Mouse (Mus musculus) liver, embryonic 13.5 days (tissue): Measurements from ENCODE around the gene Chfr. TPM values are rescaled to one million over a fixed set of nuclear protein-coding genes. Genes with fewer than 3 reads are reported as not detected.
A peak's percentile ranks its signal among the peaks of the same experiment; 100 is the strongest.

Source experiments
- ATAC-seq: fragments of 200-750 bp; cut with Nextera tagmentation; 2 replicates; pipeline ENCODE4 v1.8.0; 2017; ENCODE audit warnings: low read depth, mild to moderate bottlenecking, moderate number of reproducible peaks, moderate library complexity
- DNase-seq: peaks from one replicate; pipeline ENCODE4 v3.0.0; 2022
- H3K27ac ChIP-seq: fragments of 300-500 bp; sonication (generic); 2 replicates; pipeline ENCODE4 v1.5.1; 2015; ENCODE audit warnings: moderate library complexity, mild to moderate bottlenecking, inconsistent platforms
- H3K27me3 ChIP-seq: fragments of 300-500 bp; sonication (generic); 2 replicates; pipeline ENCODE4 v1.6.1; 2015; ENCODE audit warnings: mild to moderate bottlenecking, inconsistent platforms
- H3K36me3 ChIP-seq: fragments of 300-500 bp; sonication (generic); 2 replicates; pipeline ENCODE4 v1.6.1; 2015; ENCODE audit warnings: mild to moderate bottlenecking, inconsistent platforms
- H3K4me1 ChIP-seq: fragments of 300-500 bp; sonication (generic); replicated peaks from 2 replicates; pipeline ENCODE4 v1.6.1; 2015; ENCODE audit warnings: inconsistent platforms
- H3K4me2 ChIP-seq: fragments of 300-500 bp; sonication (generic); 2 replicates; pipeline ENCODE4 v1.6.1; 2015; ENCODE audit warnings: inconsistent platforms, mild to moderate bottlenecking, moderate library complexity
- H3K4me3 ChIP-seq: fragments of 300-500 bp; sonication (generic); replicated peaks from 2 replicates; pipeline ENCODE4 v1.5.1; 2015; ENCODE audit warnings: mild to moderate bottlenecking, inconsistent platforms
- H3K9ac ChIP-seq: fragments of 300-500 bp; sonication (generic); 2 replicates; pipeline ENCODE4 v1.6.1; 2015; ENCODE audit warnings: mild to moderate bottlenecking, inconsistent platforms
- H3K9me3 ChIP-seq: fragments of 300-500 bp; sonication (generic); replicated peaks from 2 replicates; pipeline ENCODE4 v1.6.1; 2016; ENCODE audit warnings: inconsistent platforms
- WGBS: fragments of 180-500 bp; shearing (Covaris S2); methylation state at CpG from one replicate; pipeline ENCODE4 v1.1.7; 2015; ENCODE audit not compliant: insufficient replicate concordance; 5-methylcytosine and 5-hydroxymethylcytosine counted together
- polyA plus RNA-seq: library from polyadenylated mRNA; unstranded; fragments of >200 nt; fragmentation: Nextera tagmentation; extraction: Ambion mirVana; gene quantifications from 2 replicates; pipeline ENCODE4 v1.2.1, GENCODE M21; 2015

Chfr gene
- polyA plus RNA-seq, result 22.2 and 26.1 TPM in 2 replicates

- Histone ChIP-seq H3K9me3 (0 out of 2 replicates have a peak, but pooled peaks cover 6% of the 10 kb centered on the region), H3K27ac (peak within 1 kb of the TSS; percentile 90), H3K4me3 (peak within 1 kb of the TSS; percentile 90), H3K9ac (peak within 1 kb of the TSS; percentile 91), H3K4me2 (peak within 1 kb of the TSS; percentile 80), H3K4me1 (peaks cover 32% of the 10 kb centered on the region), H3K36me3 (peaks cover 16% of the 10 kb centered on the region), H3K27me3 (no peaks in the 10 kb centered on the region)
- WGBS, result 3% methylated on average over 46 of the region's 46 CpGs
- DNase-seq, result peak; percentile 99
- peak; percentile 99 for ATAC-seq
These were observed at the start of gene Chfr for GRCm38 (mm10) chr5:110135293-110136086. Gene Chfr, plus strand, starts transcription at chr5:110135842.

- H3K9ac ChIP-seq, result no peak overlapping the region
- H3K9me3 ChIP-seq, result no peaks in the 10 kb centered on the region
- H3K36me3 ChIP-seq, result no peaks in the 10 kb centered on the region
- ATAC-seq (peak; percentile 80), DNase-seq (no peak)
- H3K27me3 ChIP-seq, result no peaks in the 10 kb centered on the region
- H3K27ac ChIP-seq, result no peak overlapping the region
- peak overlapping the region; percentile 33 for H3K4me2 ChIP-seq
- 45% methylated on average over 14 of the region's 14 CpGs for WGBS
- H3K4me1 ChIP-seq, result no peaks in the 10 kb centered on the region
- 0 out of 2 replicates have a peak overlapping the region, but pooled peaks have one; percentile 14 for H3K4me3 ChIP-seq
These were observed 49.3 kb upstream of the Chfr start for GRCm38 (mm10) chr5:110086161-110086866.

GRCm38 (mm10) chr5:110091546-110091945 lies 44.1 kb upstream of the Chfr start:
- Histone ChIP-seq H3K4me1 (peaks cover 22% of the 10 kb centered on the region), H3K27ac (no peak overlapping the region), H3K36me3 (no peaks in the 10 kb centered on the region), H3K9me3 (no peaks in the 10 kb centered on the region), H3K4me2 (no peak overlapping the region), H3K4me3 (no peak overlapping the region), H3K27me3 (no peaks in the 10 kb centered on the region), H3K9ac (no peak overlapping the region)
- 61% methylated on average over 2 of the region's 2 CpGs for WGBS
- ATAC-seq (no peak), DNase-seq (no peak)

DNA sequence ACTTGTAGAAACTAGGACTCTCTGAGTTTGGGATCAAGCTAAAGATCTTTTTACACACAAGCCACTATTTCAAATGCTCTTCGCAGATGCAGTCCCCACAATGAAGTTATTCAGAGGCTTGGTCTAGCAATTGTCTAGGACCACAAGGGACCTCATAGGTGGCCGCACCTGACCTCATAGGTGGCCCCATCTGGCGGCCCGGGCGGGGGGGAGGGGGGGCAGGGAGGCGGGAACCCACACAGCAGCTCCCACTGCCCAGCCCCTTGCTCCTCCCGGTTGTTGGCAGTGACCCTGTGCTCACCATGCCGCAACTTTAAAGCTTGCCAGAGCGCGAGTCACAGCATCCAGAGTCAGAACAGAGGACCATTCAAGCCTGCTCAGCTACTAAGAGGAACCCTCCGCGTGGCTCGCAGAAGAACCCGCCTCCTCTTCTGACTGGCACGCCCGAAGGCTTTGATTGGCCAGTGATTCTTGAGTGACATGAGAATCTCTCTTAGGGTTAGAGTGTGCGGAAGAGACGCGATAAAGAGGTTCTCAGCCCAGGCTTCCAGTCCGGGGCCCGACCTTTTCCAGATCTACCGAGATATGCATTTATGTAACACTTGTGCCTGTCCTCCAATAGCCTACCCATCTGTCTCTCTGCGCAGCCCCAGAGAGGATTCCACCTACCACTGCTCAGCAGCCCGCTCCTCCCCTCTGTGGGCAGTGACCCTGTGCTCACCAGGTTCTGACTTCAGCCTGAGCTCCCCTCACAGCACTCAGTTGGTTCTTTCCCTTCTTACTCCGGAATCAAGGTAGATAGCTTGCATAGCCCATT lies 41.4 kb upstream of the Chfr start, which contains the start of gene Gm35315:
Gene Gm35315, minus strand, starts transcription at position 391 of the 817 bp plus-strand sequence.
- Histone ChIP-seq H3K9me3 (no peaks in the 10 kb centered on the region), H3K4me3 (peak within 1 kb of the TSS; percentile 60), H3K27me3 (peaks cover 5% of the 10 kb centered on the region; the same call in 1 of the 2 replicates), H3K9ac (peak within 1 kb of the TSS; percentile 70), H3K4me1 (peaks cover 22% of the 10 kb centered on the region), H3K4me2 (peak within 1 kb of the TSS; percentile 80), H3K36me3 (no peaks in the 10 kb centered on the region), H3K27ac (peak within 1 kb of the TSS; percentile 81)
- DNase-seq (peak; percentile 88), ATAC-seq (peak; percentile 97)
- WGBS, result 3% methylated on average over 25 of the region's 25 CpGs

DNA sequence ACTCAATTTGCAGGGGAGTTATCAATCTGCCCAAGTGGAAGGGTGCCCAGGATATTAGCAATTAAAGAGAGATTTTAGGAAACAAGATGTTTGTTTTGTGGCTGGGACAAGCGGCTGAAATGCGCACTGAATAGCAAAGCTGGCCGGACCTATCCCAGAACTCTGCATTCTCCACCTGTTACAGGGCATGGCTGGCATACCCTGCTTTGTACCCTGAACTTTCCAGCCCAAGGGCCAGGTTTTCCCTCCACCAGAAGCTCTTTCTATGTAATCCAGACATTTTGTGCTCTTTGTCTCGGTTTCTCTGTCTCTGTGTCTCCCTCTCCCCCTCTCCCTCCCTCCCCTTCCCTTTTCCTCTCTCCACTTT lies 40.8 kb upstream of the Chfr start:
- ATAC-seq (peak; percentile 35), DNase-seq (no peak)
- Histone ChIP-seq H3K4me2 (peak overlapping the region; percentile 80), H3K9ac (peak overlapping the region; percentile 70), H3K36me3 (no peaks in the 10 kb centered on the region), H3K4me3 (peak overlapping the region; percentile 60), H3K27ac (peak overlapping the region; percentile 81), H3K9me3 (no peaks in the 10 kb centered on the region), H3K4me1 (peaks cover 22% of the 10 kb centered on the region), H3K27me3 (peaks cover 6% of the 10 kb centered on the region; the same call in 1 of the 2 replicates)
- WGBS, result 3% methylated on average over 4 of the region's 4 CpGs

DNA sequence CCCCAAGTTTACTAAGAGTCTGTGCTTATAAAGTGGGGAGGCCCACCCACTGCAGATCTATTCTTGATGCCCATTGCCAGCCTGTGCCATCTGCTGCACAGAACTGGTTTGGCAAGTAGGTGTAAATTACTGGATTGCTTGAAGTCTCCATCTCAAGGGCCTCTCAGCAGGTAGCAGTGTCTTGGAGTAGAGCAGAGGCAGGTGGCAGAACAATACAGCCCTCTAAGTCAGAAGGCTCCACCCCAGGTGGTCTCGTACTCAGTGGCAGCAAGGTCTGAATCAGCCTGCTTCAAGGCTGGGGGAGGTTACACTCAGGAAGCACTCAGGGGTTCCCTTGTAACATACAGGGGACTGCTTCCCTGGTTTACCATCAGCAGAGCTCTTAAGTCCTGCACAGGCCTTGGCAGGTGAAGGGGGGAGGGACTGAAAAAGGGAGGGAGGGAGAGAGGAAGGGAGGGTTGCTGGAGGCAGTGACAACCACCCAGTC lies 36.6 kb upstream of the Chfr start:
- Histone ChIP-seq H3K4me2 (no peak overlapping the region), H3K27ac (no peak overlapping the region), H3K27me3 (peaks cover 24% of the 10 kb centered on the region), H3K36me3 (peaks cover 18% of the 10 kb centered on the region), H3K9ac (no peak overlapping the region), H3K4me3 (no peak overlapping the region), H3K4me1 (peaks cover 38% of the 10 kb centered on the region), H3K9me3 (no peaks in the 10 kb centered on the region)
- 62% methylated on average over 1 of the region's 1 CpGs for WGBS
- DNase-seq, result no peak
- no peak for ATAC-seq

DNA sequence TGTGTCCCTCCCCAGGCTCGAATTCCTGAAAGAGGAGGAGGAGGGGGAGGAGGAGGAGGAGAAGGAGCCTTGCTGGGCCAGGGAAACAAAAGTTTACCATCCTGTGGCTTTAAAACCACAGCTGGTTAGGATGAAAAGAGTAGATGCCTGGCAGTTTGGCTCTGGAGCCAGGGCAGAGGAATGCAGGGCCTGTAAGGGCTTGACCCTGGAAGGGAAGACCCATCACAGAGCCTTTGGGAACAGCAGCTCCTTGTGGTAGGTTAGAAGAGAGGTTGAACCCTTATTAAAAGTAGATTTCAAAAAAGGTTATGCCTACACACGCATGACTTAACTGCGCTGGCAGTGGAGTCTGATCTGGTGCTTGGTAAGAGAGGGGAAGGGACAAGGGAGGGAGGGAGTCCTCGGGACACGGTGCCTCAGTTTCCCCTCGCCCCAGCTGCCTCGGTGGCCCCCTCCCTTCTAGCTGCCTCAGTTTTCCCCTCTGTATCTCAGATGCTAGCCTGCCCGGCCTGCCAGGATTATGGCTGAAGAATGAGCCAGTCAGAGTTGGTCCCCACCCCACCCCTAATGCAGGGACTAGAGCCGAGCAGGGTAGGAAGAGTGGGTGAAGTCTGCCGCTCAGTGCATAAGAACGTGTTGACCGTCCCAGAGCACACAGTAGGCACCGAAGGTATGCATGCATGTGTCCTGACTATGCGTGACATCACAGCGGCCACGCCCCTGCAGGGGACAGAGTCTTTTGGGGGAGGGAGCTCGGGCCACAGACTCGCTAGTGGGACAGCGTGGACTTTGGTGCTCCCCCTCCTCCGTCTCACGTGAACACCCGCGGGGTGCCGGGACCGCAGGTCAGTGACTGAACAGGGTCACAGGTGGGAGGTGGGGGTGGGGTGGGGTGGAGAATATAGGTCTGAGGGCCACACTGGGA lies 35.7 kb upstream of the Chfr start, which contains the start of gene Plcxd1:
Gene Plcxd1, plus strand, starts transcription at position 314 of the 925 bp plus-strand sequence.
- ATAC-seq (0 out of 2 replicates have a peak, but pooled peaks have one; percentile 10), DNase-seq (no peak)
- peaks cover 27% of the 10 kb centered on the region for H3K36me3 ChIP-seq
- peaks cover 32% of the 10 kb centered on the region for H3K4me1 ChIP-seq
- peak within 1 kb of the TSS; percentile 66 for H3K4me2 ChIP-seq
- no peak within 1 kb of the TSS for H3K27ac ChIP-seq
- H3K9ac ChIP-seq, result 0 out of 2 replicates have a peak within 1 kb of the TSS, but pooled peaks have one; percentile 33
- H3K27me3 ChIP-seq, result peaks cover 24% of the 10 kb centered on the region
- 15% methylated on average over 25 of the region's 25 CpGs for WGBS
- H3K9me3 ChIP-seq, result no peaks in the 10 kb centered on the region
- peak within 1 kb of the TSS; percentile 39 for H3K4me3 ChIP-seq

GRCm38 (mm10) chr5:110100921-110101631 lies 34.6 kb upstream of the Chfr start:
- Histone ChIP-seq H3K36me3 (peaks cover 39% of the 10 kb centered on the region), H3K9me3 (no peaks in the 10 kb centered on the region)

GRCm38 (mm10) chr5:110101716-110102347 lies 33.8 kb upstream of the Chfr start:
- Histone ChIP-seq H3K9me3 (no peaks in the 10 kb centered on the region), H3K4me2 (peak overlapping the region; percentile 66), H3K4me1 (peaks cover 36% of the 10 kb centered on the region), H3K9ac (no peak overlapping the region), H3K36me3 (peaks cover 45% of the 10 kb centered on the region), H3K4me3 (peak overlapping the region; percentile 39), H3K27ac (no peak overlapping the region), H3K27me3 (peaks cover 24% of the 10 kb centered on the region)
- DNase-seq (peak; percentile 50), ATAC-seq (peak; percentile 13)
- 16% methylated on average over 33 of the region's 34 CpGs for WGBS

More at GRCm38 (mm10) chr5:110100921-110101631, 34.6 kb upstream of the Chfr start:
- Histone ChIP-seq H3K27ac (no peak overlapping the region), H3K4me1 (peaks cover 29% of the 10 kb centered on the region), H3K4me3 (peak overlapping the region; percentile 39), H3K4me2 (peak overlapping the region; percentile 66), H3K27me3 (peaks cover 24% of the 10 kb centered on the region), H3K9ac (peak overlapping the region; percentile 33; the same call in 1 of the 2 replicates)
- DNase-seq (no peak), ATAC-seq (peak; percentile 11; the same call in 1 of the 2 replicates)
- 3% methylated on average over 37 of the region's 37 CpGs for WGBS
